Mouse (Mus musculus) olfactory bulb, adult 2 months (tissue): ENCODE measurements around the gene Cdr2l.

Source experiments
- CTCF ChIP-seq: fragments of 200-500 bp; IDR thresholded peaks from 2 replicates; pipeline ENCODE4 v1.5.1; 2012; ENCODE audit warnings: low read depth, mild to moderate bottlenecking, low read length, moderate library complexity; ENCODE audit not compliant: insufficient read depth
- POLR2A ChIP-seq: fragments of 200-500 bp; IDR thresholded peaks from 2 replicates; pipeline ENCODE4 v1.6.1; 2012; ENCODE audit warnings: mild to moderate bottlenecking, low read depth, low read length, moderate library complexity; ENCODE audit not compliant: insufficient read depth

GRCm38 (mm10) chr11:115425671-115426070 is 44.0 kb downstream of the Cdr2l start:
- no peak for TF ChIP-seq CTCF
- TF ChIP-seq POLR2A, result no peak
